ENCODE assay signal across 26 mouse cellular contexts in the genomic region with DNA sequence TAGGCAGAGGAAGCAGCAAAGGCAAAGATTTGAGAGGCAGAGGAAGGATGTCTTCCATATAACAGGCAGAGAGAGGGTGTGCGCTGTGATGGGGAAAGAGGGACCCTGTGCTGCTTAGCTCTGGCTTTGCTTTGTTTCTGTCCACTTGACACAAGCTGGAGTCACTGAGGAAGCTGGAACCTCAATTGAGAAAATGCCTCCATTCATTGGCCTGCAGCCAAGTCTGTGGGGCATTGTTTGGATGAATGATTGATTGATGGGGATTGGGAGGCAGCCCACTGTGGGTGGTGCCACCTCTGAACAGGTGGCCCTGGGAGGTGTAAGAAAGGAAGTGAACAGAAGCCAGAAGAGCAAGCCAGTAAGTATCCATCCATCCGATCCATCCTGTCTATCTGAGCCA. TPM values are rescaled to one million over a fixed set of nuclear protein-coding genes. Genes with fewer than 3 reads are reported as not detected.
DNase-seq lines count a peak whose midpoint lies in the region; ATAC-seq and TF ChIP-seq lines count a peak whose summit lies in the region.
"Had no signal": no experiment of that assay in that cellular context is flagged by ENCODE, and none has a peak within 500 bp of the region (broad histone marks: within the 10 kb centered on the region; RNA-seq: fewer than 3 reads in every experiment).

No protein-coding gene starts in this region.

- no peak overlapping the region for H3K4me3 ChIP-seq in heart, embryonic 12.5 days
- H3K4me3 ChIP-seq in lung, embryonic 14.5 days (ENCODE audit: low read depth, low read length), result no peak overlapping the region
- H3K4me3 ChIP-seq in heart, postnatal 0 days (ENCODE audit: low read depth, low read length), result no peak overlapping the region
- H3K4me3 ChIP-seq: embryonic facial prominence, embryonic 15.5 days; limb, embryonic 13.5 days; liver, embryonic 13.5 days; lung, embryonic 15.5 days; neural tube, embryonic 13.5 days; stomach, embryonic 15.5 days had no signal

- H3K9me3 ChIP-seq in heart, embryonic 12.5 days (replicated peaks), result no peaks in the 10 kb centered on the region
- no peaks in the 10 kb centered on the region for H3K9me3 ChIP-seq in lung, embryonic 14.5 days (ENCODE audit: low read depth, low read length)
- H3K9me3 ChIP-seq in heart, postnatal 0 days (replicated peaks; ENCODE audit: control insufficient read depth, low read length), result no peaks in the 10 kb centered on the region
- H3K9me3 ChIP-seq: embryonic facial prominence, embryonic 15.5 days; limb, embryonic 13.5 days; liver, embryonic 13.5 days; lung, embryonic 15.5 days; neural tube, embryonic 13.5 days; stomach, embryonic 15.5 days had no signal

- no peak for DNase-seq in heart, postnatal 25 days (ENCODE audit: low spot score)
- peak; percentile 49 for DNase-seq in lung, embryonic 14.5 days
- no peak for DNase-seq in lung, postnatal 25 days (ENCODE audit: low spot score)
- DNase-seq in NIH3T3 (ENCODE audit: low read depth), result peak; percentile 56
- no peak for DNase-seq in heart, postnatal 0 days (ENCODE audit: low spot score)
- no peak for DNase-seq in urinary bladder, postnatal 4 days (ENCODE audit: low spot score in 2 of 2)
- DNase-seq: cerebellum, adult 11-12 months; cerebellum, postnatal 36 days; kidney, postnatal 10 days; layer of hippocampus, postnatal 36 days; liver, embryonic 13.5 days; midbrain, embryonic 14.5 days; thymus, adult 18-20 months; thymus, postnatal 4 days had no signal

- TF ChIP-seq CTCF in lung, embryonic 14.5 days (IDR thresholded peaks at IDR 0.05; ENCODE audit: low read depth), result no peak
- no peak for TF ChIP-seq CTCF in heart, postnatal 0 days (IDR thresholded peaks at IDR 0.05; ENCODE audit: low read depth)

- no peaks in the 10 kb centered on the region for H3K36me3 ChIP-seq in heart, embryonic 12.5 days
- H3K36me3 ChIP-seq in lung, embryonic 14.5 days (ENCODE audit: insufficient read depth), result no peaks in the 10 kb centered on the region
- no peaks in the 10 kb centered on the region for H3K36me3 ChIP-seq in heart, postnatal 0 days (replicated peaks; ENCODE audit: control insufficient read depth, insufficient read depth, low read length)
- H3K36me3 ChIP-seq: embryonic facial prominence, embryonic 15.5 days; limb, embryonic 13.5 days; liver, embryonic 13.5 days; lung, embryonic 15.5 days; neural tube, embryonic 13.5 days; stomach, embryonic 15.5 days had no signal

- H3K27me3 ChIP-seq in heart, embryonic 12.5 days (replicated peaks), result 0 out of 2 replicates have a peak, but pooled peaks cover 5% of the 10 kb centered on the region
- no peaks in the 10 kb centered on the region for H3K27me3 ChIP-seq in lung, embryonic 14.5 days (ENCODE audit: insufficient read depth, low read length)
- no peaks in the 10 kb centered on the region for H3K27me3 ChIP-seq in heart, postnatal 0 days (ENCODE audit: control insufficient read depth, insufficient read depth, low read length)
- H3K27me3 ChIP-seq: embryonic facial prominence, embryonic 15.5 days; limb, embryonic 13.5 days; neural tube, embryonic 13.5 days; stomach, embryonic 15.5 days had no signal

- intact Hi-C loops in heart, postnatal 25 days (cut with DNase I), result loop anchor here (2.0 kb wide), 1 partner anchor 54 kb away; no protein-coding TSS in a partner anchor

- 92% methylated on average over 2 of the region's 2 CpGs for WGBS in heart, embryonic 12.5 days
- WGBS in lung, embryonic 14.5 days, result 73% methylated on average over 2 of the region's 2 CpGs
- WGBS in heart, postnatal 0 days, result 71% methylated on average over 2 of the region's 2 CpGs

- no peak for ATAC-seq in heart, embryonic 12.5 days (ENCODE audit: insufficient number of reproducible peaks, low FRiP score)
- ATAC-seq in lung, embryonic 14.5 days (ENCODE audit: insufficient read depth), result no peak
- no peak for ATAC-seq in heart, postnatal 0 days (ENCODE audit: insufficient read depth, low read depth)
- ATAC-seq: inflammation-experienced regulatory T-cells, adult 6 months had no signal

- peak overlapping the region; percentile 97 for H3K27ac ChIP-seq in heart, embryonic 12.5 days (ENCODE audit: poor library complexity, severe bottlenecking)
- no peak overlapping the region for H3K27ac ChIP-seq in lung, embryonic 14.5 days (ENCODE audit: low read depth)
- peak overlapping the region; percentile 86 for H3K27ac ChIP-seq in heart, postnatal 0 days (ENCODE audit: low read depth)
- H3K27ac ChIP-seq: embryonic facial prominence, embryonic 15.5 days; limb, embryonic 13.5 days; liver, embryonic 13.5 days; lung, embryonic 15.5 days; neural tube, embryonic 13.5 days; stomach, embryonic 15.5 days had no signal

- no peak overlapping the region; the same call in 1 of the 2 replicates for H3K9ac ChIP-seq in heart, embryonic 12.5 days
- H3K9ac ChIP-seq in lung, embryonic 14.5 days, result no peak overlapping the region
- no peak overlapping the region for H3K9ac ChIP-seq in heart, postnatal 0 days (replicated peaks; ENCODE audit: low read depth, low read length)
- H3K9ac ChIP-seq: embryonic facial prominence, embryonic 15.5 days; limb, embryonic 13.5 days; liver, embryonic 13.5 days; lung, embryonic 15.5 days; neural tube, embryonic 13.5 days; stomach, embryonic 15.5 days had no signal

- peaks cover 28% of the 10 kb centered on the region for H3K4me1 ChIP-seq in heart, embryonic 12.5 days (replicated peaks)
- H3K4me1 ChIP-seq in lung, embryonic 14.5 days (ENCODE audit: insufficient read depth), result peaks cover 10% of the 10 kb centered on the region; the same call in 1 of the 2 replicates
- peaks cover 13% of the 10 kb centered on the region for H3K4me1 ChIP-seq in heart, postnatal 0 days (ENCODE audit: control insufficient read depth, insufficient read depth)
- H3K4me1 ChIP-seq: liver, embryonic 13.5 days had no signal

- peak overlapping the region; percentile 8; the same call in 1 of the 2 replicates for H3K4me2 ChIP-seq in heart, embryonic 12.5 days
- H3K4me2 ChIP-seq in lung, embryonic 14.5 days, result no peak overlapping the region
- H3K4me2 ChIP-seq in heart, postnatal 0 days (ENCODE audit: low read depth, low read length), result no peak overlapping the region
- H3K4me2 ChIP-seq: embryonic facial prominence, embryonic 15.5 days; limb, embryonic 13.5 days; liver, embryonic 13.5 days; lung, embryonic 15.5 days; neural tube, embryonic 13.5 days; stomach, embryonic 15.5 days had no signal

- TF ChIP-seq EP300 in heart, postnatal 0 days (IDR thresholded peaks at IDR 0.05; ENCODE audit: low read depth), result no peak

RNA-seq across cellular contexts. Expression of a gene that starts 5.3 kb away (rescaled TPM):
- not detected in 2 replicates for polyA plus RNA-seq in heart, embryonic 12.5 days (2016; fragmentation: Nextera tagmentation; extraction: Ambion mirVana)
- total RNA-seq in heart, postnatal 25 days (2021), result under 1 TPM; 0.29 to 0.39 TPM
- 0.05 and 0.09 TPM in 2 replicates for polyA plus RNA-seq in lung, embryonic 14.5 days (2014; fragmentation: Nextera tagmentation; extraction: Ambion mirVana)
- 0.65 TPM in 1 of 2 replicates, not detected in the other for total RNA-seq in heart, postnatal 0 days (2014; rRNA removed; ENCODE audit: low replicate concordance)
- 0.08 and 0.10 TPM in 2 replicates for polyA plus RNA-seq in heart, postnatal 0 days (2015; fragmentation: Nextera tagmentation; extraction: Ambion mirVana)
- total RNA-seq: gastrocnemius, postnatal 10 days; hematopoietic stem cell, adult 5-6 weeks; layer of hippocampus, adult 18-20 months; megakaryocyte progenitor cell, adult 5-6 weeks had no signal
- polyA plus RNA-seq: forebrain, embryonic 11.5 days; inflammation-experienced regulatory T-cells, adult 6 months; limb, embryonic 13.5 days; liver, embryonic 13.5 days; midbrain, embryonic 14.5 days; neural tube, embryonic 13.5 days had no signal

RNA-seq across cellular contexts. Expression of a gene that starts 39.4 kb away (rescaled TPM):
- polyA plus RNA-seq in heart, embryonic 12.5 days (2016; fragmentation: Nextera tagmentation; extraction: Ambion mirVana), result 56.7 and 58.8 TPM in 2 replicates
- 100 to 1,000 TPM; 269 to 275 TPM for total RNA-seq in heart, postnatal 25 days (2021)
- 38.6 and 40.2 TPM in 2 replicates for polyA plus RNA-seq in lung, embryonic 14.5 days (2014; fragmentation: Nextera tagmentation; extraction: Ambion mirVana)
- 116 and 160 TPM in 2 replicates for total RNA-seq in heart, postnatal 0 days (2014; rRNA removed; ENCODE audit: low replicate concordance)
- polyA plus RNA-seq in heart, postnatal 0 days (2015; fragmentation: Nextera tagmentation; extraction: Ambion mirVana), result 159 and 166 TPM in 2 replicates

Comparison
In these comparisons a context has a peak if more than half of its experiments do, and no peak if none do; other contexts are left out.
1. DNase-seq: peak in lung, embryonic 14.5 days (single experiment) and NIH3T3 (single experiment); none in heart, postnatal 25 days (single experiment), lung, postnatal 25 days (single experiment), heart, postnatal 0 days (single experiment) and urinary bladder, postnatal 4 days (0 of 2).